Mouse (Mus musculus): ENCODE results near the gene Ccn2.

Ccn2 gene

DNA sequence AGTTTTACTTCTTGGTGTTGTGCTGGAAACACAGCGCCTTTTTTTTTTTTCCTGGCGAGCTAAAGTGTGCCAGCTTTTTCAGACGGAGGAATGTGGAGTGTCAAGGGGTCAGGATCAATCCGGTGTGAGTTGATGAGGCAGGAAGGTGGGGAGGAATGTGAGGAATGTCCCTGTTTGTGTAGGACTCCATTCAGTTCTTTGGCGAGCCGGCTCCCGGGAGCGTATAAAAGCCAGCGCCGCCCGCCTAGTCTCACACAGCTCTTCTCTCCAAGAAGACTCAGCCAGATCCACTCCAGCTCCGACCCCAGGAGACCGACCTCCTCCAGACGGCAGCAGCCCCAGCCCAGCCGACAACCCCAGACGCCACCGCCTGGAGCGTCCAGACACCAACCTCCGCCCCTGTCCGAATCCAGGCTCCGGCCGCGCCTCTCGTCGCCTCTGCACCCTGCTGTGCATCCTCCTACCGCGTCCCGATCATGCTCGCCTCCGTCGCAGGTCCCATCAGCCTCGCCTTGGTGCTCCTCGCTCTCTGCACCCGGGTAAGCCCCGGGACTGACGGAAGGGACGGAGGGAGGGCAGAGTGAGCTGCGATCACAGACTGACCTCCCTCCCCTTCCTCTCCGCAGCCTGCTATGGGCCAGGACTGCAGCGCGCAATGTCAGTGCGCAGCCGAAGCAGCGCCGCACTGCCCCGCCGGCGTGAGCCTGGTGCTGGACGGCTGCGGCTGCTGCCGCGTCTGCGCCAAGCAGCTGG is at the start of gene Ccn2:
Gene Ccn2, plus strand, starts transcription at position 193 of the 753 bp plus-strand sequence.
- DNase-seq: peak; percentile 89

DNA sequence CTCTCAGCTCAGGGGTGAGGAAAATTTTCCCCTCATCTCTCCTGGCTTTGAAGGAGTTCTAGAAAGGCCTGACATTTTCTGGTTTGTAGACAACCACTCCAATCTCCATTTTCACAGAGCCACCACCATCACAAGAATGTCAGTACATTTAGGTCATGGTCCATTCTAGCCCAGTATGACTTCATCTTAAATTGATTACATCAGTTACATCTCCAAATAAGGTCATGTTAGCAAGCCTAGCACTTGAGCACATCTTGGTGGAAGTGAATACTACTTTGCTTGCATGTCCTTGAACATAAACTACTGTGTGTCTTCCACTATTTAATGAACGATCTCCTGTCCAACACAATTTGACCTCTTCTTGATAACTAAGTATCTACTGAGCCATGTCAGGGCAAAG is 42.4 kb upstream of the Ccn2 start:
- DNase-seq: no peak

DNA sequence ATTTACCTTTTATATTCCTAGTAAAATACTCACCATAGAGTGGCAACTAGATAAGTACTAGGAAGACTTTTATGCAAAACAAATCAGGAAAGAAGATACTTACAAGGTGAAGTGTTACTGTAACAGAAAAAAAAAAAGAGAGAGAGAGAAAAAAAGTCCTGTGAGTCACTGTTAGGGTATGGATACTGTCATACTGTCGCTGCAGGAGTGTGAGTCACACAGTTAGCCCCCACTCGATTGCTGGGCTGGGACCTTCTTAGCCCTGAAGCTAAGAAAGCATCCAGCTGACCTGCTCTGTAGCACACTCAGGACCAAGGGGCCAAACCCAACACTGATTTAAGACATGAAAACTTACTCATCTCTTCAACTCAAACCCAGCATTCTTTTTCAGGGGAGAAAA is 41.2 kb upstream of the Ccn2 start:
- no peak for DNase-seq

DNA sequence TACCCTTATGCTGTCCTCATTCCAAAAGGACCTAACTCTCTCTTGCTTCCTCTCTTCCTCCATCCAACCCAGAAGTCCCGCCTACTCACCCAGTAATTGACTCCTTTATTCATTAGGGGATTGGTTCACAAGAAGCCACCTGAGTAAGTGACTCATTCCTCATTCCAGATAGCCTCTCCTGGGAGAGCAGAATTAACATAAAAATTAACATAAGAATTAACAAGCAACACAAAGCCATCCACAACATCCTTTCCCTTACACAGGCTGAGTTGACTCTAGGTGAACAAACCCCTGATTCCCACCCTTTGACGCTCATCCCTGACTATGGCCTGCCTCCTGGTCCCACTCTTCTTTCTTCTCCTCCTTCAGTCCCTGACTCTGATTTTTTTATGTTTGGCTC is 36.9 kb upstream of the Ccn2 start:
- no peak for DNase-seq

DNA sequence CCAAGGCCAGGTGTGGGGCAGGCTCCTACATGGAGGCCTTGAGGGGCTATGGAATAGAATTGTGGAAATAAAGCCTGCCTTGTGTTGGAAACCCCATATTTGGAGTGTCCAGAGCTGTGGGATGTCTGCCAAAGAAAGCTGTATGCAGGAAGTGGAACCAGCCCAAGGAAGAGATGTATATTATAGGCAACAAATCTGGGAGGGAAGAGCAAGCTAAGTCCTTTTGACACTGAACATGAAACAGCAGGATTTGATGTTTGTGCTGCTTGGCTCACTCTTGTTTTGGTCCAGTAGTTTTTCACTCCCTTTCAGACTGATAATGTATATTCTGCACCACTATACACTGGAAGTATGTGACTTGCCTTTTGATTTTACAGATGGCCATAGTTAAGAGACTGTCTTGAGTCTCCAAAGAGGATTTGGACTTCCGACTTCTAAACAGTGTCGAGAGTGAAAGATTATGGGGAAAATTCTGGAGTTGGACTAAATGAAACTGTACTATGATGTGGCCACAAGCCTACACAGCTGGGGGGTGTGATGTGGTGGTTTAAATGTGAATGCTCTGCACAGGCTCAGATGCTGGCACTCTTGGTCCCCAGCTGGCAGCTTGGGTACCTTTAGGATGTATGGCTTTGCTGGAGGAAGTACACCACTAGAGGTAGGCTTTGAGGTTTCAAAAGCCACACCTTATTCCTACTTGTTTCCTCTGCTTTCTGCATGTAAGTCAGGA is 25.4 kb upstream of the Ccn2 start:
- DNase-seq: no peak

DNA sequence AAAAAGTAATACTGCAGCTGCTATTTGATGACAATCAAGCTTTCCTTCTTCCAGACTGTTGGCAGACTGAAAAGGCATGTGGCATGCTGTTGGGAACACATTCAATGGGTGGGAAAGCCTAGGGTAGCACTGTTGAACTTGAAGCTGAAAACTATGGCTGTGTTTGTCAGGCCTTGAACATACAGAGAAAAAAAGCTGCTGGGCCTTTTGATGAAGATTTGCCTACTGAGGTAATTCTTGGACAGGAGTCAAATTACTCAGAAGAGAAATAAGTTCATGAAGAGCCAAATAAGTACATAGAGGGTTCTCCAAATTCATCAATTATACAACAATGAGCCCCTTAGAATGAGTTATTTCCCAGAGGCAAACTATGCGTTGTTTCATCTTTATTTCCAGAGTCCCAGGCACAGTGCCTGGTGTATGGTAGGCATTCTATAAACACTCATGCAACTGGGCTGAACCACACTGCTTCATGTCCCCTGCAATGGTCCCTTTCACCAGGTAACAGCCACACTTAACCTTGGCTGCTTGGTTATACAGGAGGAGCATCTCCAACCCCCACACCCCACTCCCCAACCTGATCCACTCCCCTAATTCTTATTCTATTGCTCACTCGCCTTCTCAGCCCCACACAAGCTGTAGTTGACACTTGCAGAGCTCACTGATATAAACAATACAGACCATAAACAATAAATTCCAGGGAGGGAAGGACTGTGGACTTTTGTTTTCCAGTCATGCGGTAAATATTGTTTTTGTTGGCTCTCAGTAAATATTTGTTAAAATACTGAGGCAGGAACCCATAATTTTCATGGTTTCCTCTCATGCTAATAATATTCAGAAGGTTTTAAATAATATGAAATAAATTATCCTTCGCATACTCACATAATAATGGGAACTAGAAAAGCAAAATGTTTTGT is 22.9 kb upstream of the Ccn2 start:
- no peak for DNase-seq

DNA sequence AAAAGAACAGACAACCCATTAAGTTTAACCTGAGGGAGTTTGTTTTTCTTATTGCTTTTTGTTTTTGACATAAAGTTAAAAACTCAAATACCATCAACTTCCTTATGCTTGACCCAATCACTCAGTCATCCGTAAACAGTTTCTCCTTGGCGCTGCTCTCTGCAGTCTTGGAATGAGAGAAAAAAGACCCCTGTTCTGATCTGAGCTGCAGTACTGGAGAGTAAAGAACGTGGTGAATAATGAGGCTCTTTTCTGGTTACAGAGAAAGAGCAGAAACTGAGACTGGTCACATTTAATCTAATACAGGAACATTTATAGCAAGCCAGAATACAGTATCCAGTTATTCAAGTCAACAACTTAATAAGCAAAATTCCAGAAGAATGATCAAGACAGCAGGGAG is 21.8 kb upstream of the Ccn2 start:
- DNase-seq: no peak

DNA sequence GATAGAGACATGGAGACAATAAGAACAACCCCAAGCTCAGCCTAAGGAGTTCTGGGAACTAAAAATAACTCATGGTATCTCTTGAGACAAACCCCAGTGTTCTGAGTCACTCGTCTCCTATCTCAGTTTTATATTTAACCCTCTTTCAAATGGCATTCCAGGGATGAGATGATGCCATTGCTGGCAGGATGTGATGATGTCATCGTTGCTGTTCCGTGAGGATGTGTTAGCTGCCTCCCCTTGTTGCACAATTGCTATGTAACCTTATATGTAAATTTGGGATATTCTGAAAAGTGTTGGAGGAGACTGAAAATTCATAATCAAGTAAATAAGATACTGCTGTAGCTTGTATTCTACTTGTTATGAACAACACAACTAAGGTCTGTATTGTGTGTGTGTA is 14.2 kb upstream of the Ccn2 start:
- no peak for DNase-seq

DNA sequence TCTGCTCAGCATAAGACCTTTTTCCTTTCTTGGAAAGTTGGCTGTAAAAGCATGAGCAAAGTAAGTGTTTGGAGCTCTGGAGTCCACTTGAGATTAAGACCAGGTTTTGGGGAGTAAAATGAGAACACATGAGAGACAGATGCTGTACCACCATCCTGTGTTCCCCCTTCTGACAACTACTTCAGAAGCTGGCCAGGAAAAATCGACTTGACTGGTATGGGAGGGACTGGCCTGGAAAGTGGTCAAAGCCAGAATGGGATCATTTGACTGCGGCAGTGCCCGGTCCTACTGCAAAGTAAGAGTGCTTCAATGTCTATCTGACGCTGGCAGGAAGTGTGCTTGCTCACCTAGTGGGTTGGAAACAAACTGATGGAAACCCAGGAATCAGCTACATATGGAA is 6.4 kb upstream of the Ccn2 start:
- DNase-seq: no peak

DNA sequence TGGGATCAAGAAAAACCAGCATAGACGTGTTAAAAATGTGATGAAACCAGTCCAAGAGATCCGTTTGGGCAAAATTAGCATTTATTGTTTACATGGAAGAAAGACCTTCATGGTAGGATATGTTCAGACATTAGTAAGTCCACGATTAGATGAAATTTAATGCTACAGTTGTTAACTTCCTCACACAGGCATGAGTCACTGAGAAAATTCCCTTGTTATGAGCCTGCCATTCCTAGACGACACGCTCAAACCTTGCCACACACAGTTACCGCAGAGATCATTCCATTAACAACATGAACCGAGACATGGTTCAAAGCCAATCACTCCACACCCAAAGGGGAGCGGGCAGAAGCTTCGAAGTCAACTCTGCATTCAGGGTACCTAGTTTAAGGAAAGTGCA is 6.0 kb upstream of the Ccn2 start:
- no peak for DNase-seq

DNA sequence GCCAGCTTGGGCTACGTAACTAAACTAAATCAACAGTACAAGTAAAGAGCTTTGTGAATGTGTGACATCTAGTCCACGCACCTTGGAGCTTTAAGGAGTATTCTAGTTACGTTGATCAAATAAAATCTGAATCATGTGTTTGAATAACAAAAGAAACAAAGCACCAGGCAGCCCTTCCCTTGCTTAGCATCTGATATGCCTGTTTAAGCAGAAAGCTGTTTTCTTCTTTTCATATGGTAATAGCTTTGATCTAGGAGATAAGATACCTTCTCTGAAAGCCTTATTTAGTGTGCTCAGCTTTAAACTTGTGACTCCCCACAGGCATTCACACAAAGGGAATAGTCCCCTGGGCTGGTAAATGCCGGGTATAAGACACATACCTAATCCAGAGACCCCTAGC is 4.7 kb upstream of the Ccn2 start:
- DNase-seq: no peak

DNA sequence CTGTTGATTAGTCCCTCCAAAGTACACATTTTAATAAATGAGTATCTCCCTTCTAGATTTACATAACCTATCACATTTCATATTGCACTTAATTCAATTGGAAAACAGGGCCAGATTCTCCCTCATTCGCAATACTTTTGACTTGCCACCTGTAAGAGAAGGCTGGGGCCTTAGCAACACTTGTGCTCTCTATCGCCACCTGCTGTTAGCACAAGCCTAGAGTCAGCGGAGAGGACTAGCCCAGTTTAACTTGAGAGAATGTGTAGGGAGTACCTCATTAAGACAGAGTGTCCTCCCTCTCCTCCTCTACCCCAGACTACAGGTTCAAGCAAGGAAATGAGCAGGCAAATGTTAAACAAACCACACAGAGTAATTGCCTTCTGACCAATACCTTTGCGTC is 4.1 kb upstream of the Ccn2 start:
- peak; percentile 68 for DNase-seq

DNA sequence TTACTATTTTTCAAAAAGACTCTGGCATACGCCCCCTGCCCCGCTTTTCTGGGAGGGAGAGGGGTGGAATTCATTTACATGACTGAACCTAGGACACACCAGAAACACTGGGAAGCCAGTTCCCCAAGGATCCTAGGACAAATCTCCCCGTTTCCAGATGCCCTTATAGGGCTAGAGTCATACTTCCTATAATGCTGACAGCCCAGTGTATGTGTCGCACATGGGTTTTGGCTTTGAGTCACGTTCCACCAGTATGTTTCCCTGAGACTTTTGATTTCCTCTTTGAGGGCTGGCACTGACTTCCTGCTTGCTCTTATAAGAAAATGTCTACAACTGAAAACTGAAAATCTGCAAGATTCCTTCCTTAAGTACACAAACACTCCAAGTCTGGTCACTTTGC is 3.5 kb upstream of the Ccn2 start:
- no peak for DNase-seq

DNA sequence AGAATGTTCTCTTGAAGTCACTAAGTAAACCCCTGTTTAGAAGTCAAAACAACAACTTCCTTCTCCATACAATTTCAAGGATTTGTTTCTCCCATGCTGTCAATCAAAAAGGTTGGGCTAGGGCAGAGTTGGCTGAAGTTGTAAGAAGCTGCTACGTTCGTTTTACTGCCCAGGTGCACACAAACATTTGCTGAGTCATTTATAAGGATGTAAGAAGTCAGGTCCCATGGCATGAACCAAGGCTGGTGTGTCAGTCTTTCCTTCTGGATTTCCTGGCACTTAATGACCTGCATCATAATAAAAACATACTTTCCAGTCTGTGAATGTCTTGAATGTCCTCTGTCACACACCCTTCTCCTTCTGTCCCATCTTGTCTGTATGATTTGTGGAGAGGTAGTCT is 2.9 kb upstream of the Ccn2 start:
- DNase-seq: no peak

DNA sequence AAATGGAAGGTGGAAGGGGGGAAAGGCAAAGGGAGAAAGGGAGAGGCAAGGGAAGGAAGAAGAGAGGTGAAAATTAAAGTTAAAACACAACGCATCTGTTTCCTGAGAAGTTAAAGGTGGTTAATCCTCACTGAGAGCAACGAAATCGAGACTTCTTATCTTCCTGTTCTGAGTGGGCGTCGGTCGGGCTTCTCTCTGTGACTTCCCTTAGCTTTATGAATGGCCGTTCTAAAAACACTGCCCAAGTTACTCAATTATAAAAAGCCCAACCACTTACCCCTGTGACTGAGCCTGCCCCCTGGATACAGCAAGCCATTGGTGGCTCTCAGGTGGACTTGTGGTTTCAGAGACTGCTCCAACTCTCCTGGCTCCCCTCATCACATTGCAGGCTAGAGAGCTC is 2.3 kb upstream of the Ccn2 start:
- no peak for DNase-seq

DNA sequence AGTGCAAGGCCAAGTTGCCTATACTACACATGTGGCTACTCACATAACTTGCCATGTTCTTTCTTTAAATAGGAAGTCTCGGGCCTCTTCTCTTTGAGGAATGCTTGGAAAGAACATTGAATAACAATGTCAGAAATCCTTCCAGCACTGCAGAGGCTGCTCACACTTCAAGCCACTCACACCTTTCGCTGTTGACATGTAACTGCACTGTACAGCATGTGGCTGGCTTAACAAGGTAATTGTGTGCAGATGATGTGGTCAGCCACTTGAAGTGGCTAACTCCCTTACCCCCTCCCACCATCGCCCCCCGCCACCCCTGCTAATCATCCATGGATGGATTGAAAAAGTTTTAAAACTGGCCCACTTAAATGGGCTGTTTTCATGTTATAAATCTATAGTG is 1.7 kb upstream of the Ccn2 start:
- no peak for DNase-seq

DNA sequence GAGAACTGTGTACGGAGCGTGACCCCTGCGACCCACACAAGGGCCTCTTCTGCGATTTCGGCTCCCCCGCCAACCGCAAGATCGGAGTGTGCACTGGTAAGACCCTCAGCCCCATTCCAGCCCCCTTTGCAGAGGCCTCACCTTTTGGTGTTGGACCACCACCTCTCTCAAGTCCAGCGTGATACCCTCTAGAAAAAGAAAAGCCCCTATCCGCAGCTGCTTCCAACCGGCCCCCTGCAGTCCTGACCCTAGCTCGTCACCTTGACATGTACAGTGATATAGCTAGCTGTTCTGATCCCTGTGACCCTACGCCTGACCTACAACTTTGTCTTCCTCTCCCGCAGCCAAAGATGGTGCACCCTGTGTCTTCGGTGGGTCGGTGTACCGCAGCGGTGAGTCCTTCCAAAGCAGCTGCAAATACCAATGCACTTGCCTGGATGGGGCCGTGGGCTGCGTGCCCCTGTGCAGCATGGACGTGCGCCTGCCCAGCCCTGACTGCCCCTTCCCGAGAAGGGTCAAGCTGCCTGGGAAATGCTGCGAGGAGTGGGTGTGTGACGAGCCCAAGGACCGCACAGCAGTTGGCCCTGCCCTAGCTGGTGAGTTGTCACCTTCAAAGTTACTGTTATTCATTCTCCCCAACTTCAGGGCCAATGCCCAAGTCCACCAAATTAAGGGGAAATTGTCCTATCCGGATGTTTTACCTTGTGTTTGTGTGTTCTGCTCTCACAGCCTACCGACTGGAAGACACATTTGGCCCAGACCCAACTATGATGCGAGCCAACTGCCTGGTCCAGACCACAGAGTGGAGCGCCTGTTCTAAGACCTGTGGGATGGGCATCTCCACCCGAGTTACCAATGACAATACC is 994 bp downstream of the Ccn2 start:
- peak; percentile 49 for DNase-seq

DNA sequence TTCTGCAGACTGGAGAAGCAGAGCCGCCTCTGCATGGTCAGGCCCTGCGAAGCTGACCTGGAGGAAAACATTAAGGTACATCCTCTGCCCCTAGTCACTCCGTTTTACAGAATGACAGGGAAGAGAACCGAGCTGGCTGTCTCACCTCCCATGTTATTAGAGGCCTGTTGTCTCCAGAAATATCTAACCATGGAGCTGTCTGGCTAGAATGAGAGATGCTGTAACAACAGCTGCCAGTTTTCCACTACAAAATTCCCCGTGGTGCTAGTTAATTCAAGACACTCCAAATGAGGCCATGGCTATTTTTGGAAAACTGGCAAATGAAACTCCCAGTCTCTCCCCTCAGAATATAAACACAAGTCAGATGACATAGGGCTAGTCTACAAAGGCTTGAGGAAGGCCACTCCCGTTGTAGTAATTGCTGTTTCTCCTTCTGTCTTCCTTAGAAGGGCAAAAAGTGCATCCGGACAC is 1.7 kb downstream of the Ccn2 start:
- no peak for DNase-seq

DNA sequence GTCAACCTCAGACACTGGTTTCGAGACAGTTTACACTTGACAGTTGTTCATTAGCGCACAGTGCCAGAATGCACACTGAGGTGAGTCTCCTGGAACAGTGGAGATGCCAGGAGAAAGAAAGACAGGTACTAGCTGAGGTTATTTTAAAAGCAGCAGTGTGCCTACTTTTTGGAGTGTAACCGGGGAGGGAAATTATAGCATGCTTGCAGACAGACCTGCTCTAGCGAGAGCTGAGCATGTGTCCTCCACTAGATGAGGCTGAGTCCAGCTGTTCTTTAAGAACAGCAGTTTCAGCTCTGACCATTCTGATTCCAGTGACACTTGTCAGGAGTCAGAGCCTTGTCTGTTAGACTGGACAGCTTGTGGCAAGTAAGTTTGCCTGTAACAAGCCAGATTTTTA is 2.5 kb downstream of the Ccn2 start:
- DNase-seq: no peak

DNA sequence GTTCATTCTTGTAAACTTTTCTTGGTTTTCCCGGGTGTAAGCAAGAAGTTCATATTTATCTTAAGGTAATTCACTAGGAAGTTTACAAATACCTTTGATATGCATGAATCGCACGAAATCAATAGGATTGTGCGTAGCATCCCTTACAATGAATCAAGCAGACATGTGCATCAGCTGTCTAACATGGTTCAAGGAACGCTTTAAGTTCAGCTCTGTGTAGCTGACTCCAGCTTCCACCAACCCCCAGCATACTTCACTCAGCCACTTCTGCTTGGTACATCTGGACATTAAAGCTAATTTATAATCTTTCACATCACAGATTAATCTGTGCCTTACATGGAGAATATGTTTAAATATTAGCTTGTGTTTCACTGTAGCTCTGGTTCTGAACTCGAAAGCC is 3.5 kb downstream of the Ccn2 start:
- no peak for DNase-seq

DNA sequence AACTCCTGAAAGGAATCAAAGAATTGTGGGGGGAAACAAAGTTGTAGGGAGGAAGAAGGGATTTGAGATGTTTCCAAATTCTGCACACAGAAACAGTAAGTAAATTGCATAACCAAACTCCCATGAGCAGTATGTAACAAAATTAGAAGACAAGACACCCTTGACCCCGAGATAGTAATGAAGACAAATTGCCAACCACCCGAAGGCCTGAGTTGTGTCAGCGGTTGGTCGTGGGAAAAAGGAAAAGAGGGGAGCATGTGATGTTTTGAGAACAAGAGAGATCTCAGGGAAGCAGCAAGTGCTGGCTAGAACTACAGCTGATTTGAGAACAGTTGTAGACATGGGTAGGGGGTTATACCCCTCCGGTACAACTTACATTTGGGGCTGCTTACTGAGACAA is 4.6 kb downstream of the Ccn2 start:
- no peak for DNase-seq

DNA sequence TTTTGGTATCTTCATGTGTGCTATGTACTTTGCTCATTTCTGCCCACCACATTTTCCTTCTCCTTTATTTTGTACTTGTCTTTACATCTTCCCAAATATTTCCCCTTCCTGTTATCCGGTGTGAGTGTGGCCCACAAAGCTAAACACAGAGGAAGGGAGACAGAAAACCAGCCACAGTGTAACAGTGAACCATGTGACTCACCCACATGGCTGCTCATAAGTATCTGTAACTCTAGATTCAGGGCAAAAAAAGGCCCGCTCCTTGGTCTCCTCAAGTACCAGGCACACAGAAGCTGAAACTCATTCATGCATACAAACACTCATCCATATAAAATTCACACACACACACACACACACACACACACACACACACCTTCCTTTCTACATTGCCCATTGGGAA is 7.8 kb downstream of the Ccn2 start:
- DNase-seq: no peak

DNA sequence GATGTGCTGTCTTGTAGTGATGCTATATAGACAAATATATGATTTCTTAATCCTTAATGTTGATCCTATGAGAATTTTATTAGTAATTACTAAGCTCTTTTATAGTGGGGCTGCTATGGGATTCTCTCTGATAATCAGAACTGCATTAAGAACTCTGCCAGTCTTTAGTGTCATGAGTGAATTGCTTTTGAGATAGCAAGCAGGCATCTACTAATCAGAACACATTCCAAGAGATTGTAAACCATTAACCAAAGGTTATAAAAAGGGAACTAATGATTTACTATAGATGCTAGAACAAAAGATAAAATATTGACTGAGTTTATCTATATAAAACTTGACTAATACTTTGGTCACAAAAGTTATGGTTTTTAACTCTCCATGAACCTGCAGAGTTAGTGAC is 8.5 kb downstream of the Ccn2 start:
- DNase-seq: no peak

All from kidney, adult 11 months (tissue).